Comparison of ENCODE assay signal across 16 mouse cellular contexts in the genomic region with DNA sequence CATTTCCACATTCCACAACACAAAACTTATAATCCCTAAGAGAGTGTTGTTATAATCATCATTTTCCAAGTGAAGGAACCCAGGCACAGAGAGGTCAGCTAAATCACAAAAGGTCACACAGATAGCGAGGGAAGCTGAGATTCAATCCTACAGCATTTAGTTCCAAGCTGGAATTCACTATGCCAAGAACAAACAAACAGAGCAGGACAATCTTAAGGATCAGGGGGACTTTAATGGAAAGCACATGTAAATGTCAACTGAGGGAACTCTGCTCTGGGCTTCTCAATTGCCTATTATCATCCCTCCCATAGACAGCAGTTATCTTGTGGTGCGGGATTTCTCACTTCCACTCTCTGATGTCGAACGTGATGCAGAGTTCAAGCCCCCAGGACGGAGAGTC.
"Had no signal": no experiment of that assay in that cellular context is flagged by ENCODE, and none has a peak within 500 bp of the region (broad histone marks: within the 10 kb centered on the region; RNA-seq: fewer than 3 reads in every experiment).

No protein-coding gene starts in this region.

- ATAC-seq: midbrain, embryonic 16.5 days had no signal

- H3K36me3 ChIP-seq: midbrain, embryonic 10.5 days; midbrain, embryonic 12.5 days; neural tube, embryonic 13.5 days; neural tube, embryonic 15.5 days had no signal

- H3K9ac ChIP-seq: lung, embryonic 14.5 days; midbrain, embryonic 12.5 days; neural tube, embryonic 13.5 days; neural tube, embryonic 15.5 days had no signal

- H3K9me3 ChIP-seq: midbrain, embryonic 10.5 days; midbrain, embryonic 12.5 days; neural tube, embryonic 13.5 days; neural tube, embryonic 15.5 days had no signal

- H3K4me3 ChIP-seq: midbrain, embryonic 10.5 days; midbrain, embryonic 12.5 days; myocyte; neural tube, embryonic 13.5 days; neural tube, embryonic 15.5 days had no signal

- H3K27ac ChIP-seq: midbrain, embryonic 10.5 days; midbrain, embryonic 12.5 days; neural tube, embryonic 13.5 days; neural tube, embryonic 15.5 days had no signal

- H3K27me3 ChIP-seq: midbrain, embryonic 12.5 days; neural tube, embryonic 13.5 days; neural tube, embryonic 15.5 days had no signal

- H3K4me1 ChIP-seq: midbrain, embryonic 12.5 days; neural tube, embryonic 13.5 days; neural tube, embryonic 15.5 days had no signal

- H3K4me2 ChIP-seq: lung, embryonic 14.5 days; midbrain, embryonic 12.5 days; neural tube, embryonic 13.5 days; neural tube, embryonic 15.5 days had no signal

- DNase-seq: lung, embryonic 14.5 days; lung, postnatal 10 days; lung, postnatal 4 days; midbrain, embryonic 14.5 days; retina, postnatal 1 day; right cerebral cortex, postnatal 4 days; spleen, adult 18-20 months; thymus, adult 2 months; thymus, postnatal 25 days; thymus, postnatal 4 days had no signal
